ENCODE assay signal across 18 mouse cellular contexts in the genomic region with DNA sequence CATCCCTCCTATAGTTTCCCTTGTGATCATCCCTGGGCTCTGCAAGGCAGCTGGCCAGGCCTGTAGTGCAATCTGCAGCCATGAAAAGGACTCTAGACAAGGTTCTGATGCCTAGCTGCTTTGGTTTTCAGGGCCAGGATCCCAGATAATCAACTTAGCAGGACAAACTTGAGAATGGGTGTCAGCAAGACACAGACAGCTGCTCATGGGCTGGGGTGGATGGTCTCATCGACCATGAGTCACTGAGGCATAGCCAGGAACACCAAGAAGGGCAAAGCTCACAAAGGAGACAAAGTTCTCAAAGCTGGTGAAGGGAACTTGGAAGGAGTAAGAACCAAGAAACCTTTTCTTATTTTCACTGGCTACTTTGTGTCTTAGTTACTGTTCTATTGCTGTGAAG. TPM values are rescaled to one million over a fixed set of nuclear protein-coding genes. Genes with fewer than 3 reads are reported as not detected.
A peak's percentile ranks its signal among the peaks of the same experiment; 100 is the strongest.
DNase-seq lines count a peak whose midpoint lies in the region; ATAC-seq and TF ChIP-seq lines count a peak whose summit lies in the region.
"Had no signal": no experiment of that assay in that cellular context is flagged by ENCODE, and none has a peak within 500 bp of the region (broad histone marks: within the 10 kb centered on the region; RNA-seq: fewer than 3 reads in every experiment).

No protein-coding gene starts in this region.

- WGBS in liver, embryonic 12.5 days (ENCODE audit: insufficient replicate concordance), result 81% methylated on average over 1 of the region's 1 CpGs
- WGBS in intestine, embryonic 15.5 days, result 86% methylated on average over 1 of the region's 1 CpGs

- peak overlapping the region; percentile 60 for H3K27ac ChIP-seq in liver, embryonic 12.5 days
- 0 out of 2 replicates have a peak overlapping the region, but pooled peaks have one; percentile 22 for H3K27ac ChIP-seq in intestine, embryonic 15.5 days
- H3K27ac ChIP-seq: midbrain, embryonic 15.5 days; neural tube, embryonic 15.5 days had no signal

- ATAC-seq in liver, embryonic 12.5 days, result no peak
- no peak for ATAC-seq in intestine, embryonic 15.5 days
- ATAC-seq: forebrain, embryonic 14.5 days; midbrain, embryonic 15.5 days had no signal

- H3K4me3 ChIP-seq in liver, embryonic 12.5 days, result no peak overlapping the region
- no peak overlapping the region for H3K4me3 ChIP-seq in intestine, embryonic 15.5 days (replicated peaks)
- H3K4me3 ChIP-seq in myocyte, result no peak overlapping the region
- H3K4me3 ChIP-seq: embryonic facial prominence, embryonic 12.5 days; erythroblast, embryonic 14.5 days; limb, embryonic 15.5 days; midbrain, embryonic 15.5 days; neural tube, embryonic 15.5 days had no signal

- H3K4me2 ChIP-seq in liver, embryonic 12.5 days, result no peak overlapping the region
- no peak overlapping the region for H3K4me2 ChIP-seq in intestine, embryonic 15.5 days (replicated peaks)
- H3K4me2 ChIP-seq in myocyte (ENCODE audit: low read depth), result no peak overlapping the region
- H3K4me2 ChIP-seq: embryonic facial prominence, embryonic 12.5 days; limb, embryonic 15.5 days; midbrain, embryonic 15.5 days; neural tube, embryonic 15.5 days had no signal

- H3K79me2 ChIP-seq in myocyte (ENCODE audit: control insufficient read depth, insufficient read depth), result peaks cover 19% of the 10 kb centered on the region

- no peak for DNase-seq in liver
- DNase-seq in kidney, adult 9 months, result peak; percentile 92
- no peak for DNase-seq in layer of hippocampus, postnatal 36 days
- DNase-seq in frontal cortex, postnatal 10 days (ENCODE audit: low spot score in 2 of 2), result no peak
- DNase-seq: cerebellum, adult 9-10 months; gastrocnemius, postnatal 25 days; heart, postnatal 10 days; right cerebral cortex, postnatal 14 days; thymus, postnatal 36 days had no signal

- H3K27me3 ChIP-seq in liver, embryonic 12.5 days (replicated peaks), result no peaks in the 10 kb centered on the region
- no peaks in the 10 kb centered on the region for H3K27me3 ChIP-seq in intestine, embryonic 15.5 days (replicated peaks)
- H3K27me3 ChIP-seq in myocyte (ENCODE audit: control insufficient read depth, insufficient read depth, insufficient read length), result no peaks in the 10 kb centered on the region
- H3K27me3 ChIP-seq: embryonic facial prominence, embryonic 12.5 days; limb, embryonic 15.5 days; midbrain, embryonic 15.5 days; neural tube, embryonic 15.5 days had no signal

- H3ac ChIP-seq in myocyte (ENCODE audit: control insufficient read depth, insufficient read length), result no peak overlapping the region

- no peak overlapping the region for H3K9ac ChIP-seq in liver, embryonic 12.5 days
- H3K9ac ChIP-seq in intestine, embryonic 15.5 days, result no peak overlapping the region
- H3K9ac ChIP-seq: embryonic facial prominence, embryonic 12.5 days; limb, embryonic 15.5 days; midbrain, embryonic 15.5 days; neural tube, embryonic 15.5 days had no signal

- TF ChIP-seq POLR2A in myocyte (IDR thresholded peaks at IDR 0.05; ENCODE audit: insufficient read length, low read depth), result no peak

- H3K9me3 ChIP-seq in liver, embryonic 12.5 days (replicated peaks), result peaks cover 4% of the 10 kb centered on the region; the same call in 1 of the 2 replicates
- H3K9me3 ChIP-seq in intestine, embryonic 15.5 days, result no peaks in the 10 kb centered on the region
- H3K9me3 ChIP-seq: embryonic facial prominence, embryonic 12.5 days; limb, embryonic 15.5 days; midbrain, embryonic 15.5 days; neural tube, embryonic 15.5 days had no signal

- peaks cover 13% of the 10 kb centered on the region for H3K36me3 ChIP-seq in liver, embryonic 12.5 days
- no peaks in the 10 kb centered on the region for H3K36me3 ChIP-seq in intestine, embryonic 15.5 days
- H3K36me3 ChIP-seq in myocyte (ENCODE audit: control insufficient read depth, insufficient read depth), result peaks cover 3% of the 10 kb centered on the region
- H3K36me3 ChIP-seq: neural tube, embryonic 15.5 days had no signal

- H3K4me1 ChIP-seq in liver, embryonic 12.5 days, result peaks cover 79% of the 10 kb centered on the region
- peaks cover 13% of the 10 kb centered on the region; the same call in 1 of the 2 replicates for H3K4me1 ChIP-seq in intestine, embryonic 15.5 days (replicated peaks)

TF ChIP-seq in myocyte, 11 proteins besides CTCF, POLR2A, EP300 and RAD21:
- TF ChIP-seq TCF12 (IDR thresholded peaks at IDR 0.05; ENCODE audit: insufficient read depth, poor library complexity, severe bottlenecking) (no peak), MYOD1 (IDR thresholded peaks at IDR 0.05; ENCODE audit: control insufficient read depth in 1 of 3, insufficient read length in 2 of 3, low read depth in 2 of 3) (peak in 2 of 3 experiments; percentile 42 to 49)

RNA-seq across cellular contexts. Expression of gene Katnal1, which starts 2.2 kb away (rescaled TPM):
- 18.3 and 18.9 TPM in 2 replicates for polyA plus RNA-seq in liver, embryonic 12.5 days (2016; fragmentation: Nextera tagmentation; extraction: Ambion mirVana)
- 8.1 and 9.5 TPM in 2 replicates for polyA plus RNA-seq in intestine, embryonic 15.5 days (2015; fragmentation: Nextera tagmentation; extraction: Ambion mirVana)
- polyA plus RNA-seq in myocyte (2012; fragmentation: generic; extraction: Trizol), result 7.6 TPM
- 10 to 100 TPM; 60.6 to 66.6 TPM for total RNA-seq in layer of hippocampus, postnatal 36 days (2021)
